Mouse (Mus musculus): ENCODE data around the gene Mapk7. TPM values are rescaled to one million over a fixed set of nuclear protein-coding genes. Genes with fewer than 3 reads are reported as not detected.

Mapk7 gene
- total RNA-seq, 2 experiments from 2014 or later = 41.2 to 41.8 TPM

DNA sequence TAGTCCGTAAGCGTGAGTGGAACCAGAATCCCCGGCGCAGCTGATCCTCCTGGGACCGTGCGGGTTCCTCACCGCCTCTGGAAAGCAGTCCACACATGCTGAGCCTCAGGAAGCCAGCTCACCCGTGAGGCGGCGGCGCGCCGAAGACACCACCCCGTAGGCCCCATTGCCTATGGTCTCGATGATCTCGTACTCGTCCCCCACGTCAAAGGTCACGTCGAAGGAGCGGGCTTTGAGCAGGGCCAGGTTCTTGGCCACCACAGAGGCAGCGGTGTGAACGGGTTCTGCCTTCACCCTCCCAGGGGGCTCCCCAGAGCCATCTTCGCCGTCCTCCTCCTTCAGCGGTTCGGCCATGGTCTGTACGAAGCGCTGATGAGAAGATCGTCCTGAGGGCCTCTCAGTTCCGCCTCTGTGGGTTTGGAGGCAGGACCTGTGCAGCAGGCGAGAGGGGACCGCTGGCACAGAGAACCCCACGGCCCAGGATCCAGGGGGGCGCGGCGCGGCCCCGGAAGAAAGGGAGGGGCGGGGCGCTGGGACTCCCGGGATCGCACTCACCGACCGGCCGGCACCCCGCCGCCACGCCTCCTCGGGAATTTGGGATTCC is 579 bp downstream of the Mapk7 start:
- intact Hi-C loops (cut with DNase I) = loop anchor here (5.0 kb wide), 1 partner anchor 41 kb away; the partner anchor contains the start of gene Rnf112
- peak in 1 of 2 experiments; percentile 57 for DNase-seq (ENCODE audit: extremely low spot score in 1 of 2, low spot score in 2 of 2)

DNA sequence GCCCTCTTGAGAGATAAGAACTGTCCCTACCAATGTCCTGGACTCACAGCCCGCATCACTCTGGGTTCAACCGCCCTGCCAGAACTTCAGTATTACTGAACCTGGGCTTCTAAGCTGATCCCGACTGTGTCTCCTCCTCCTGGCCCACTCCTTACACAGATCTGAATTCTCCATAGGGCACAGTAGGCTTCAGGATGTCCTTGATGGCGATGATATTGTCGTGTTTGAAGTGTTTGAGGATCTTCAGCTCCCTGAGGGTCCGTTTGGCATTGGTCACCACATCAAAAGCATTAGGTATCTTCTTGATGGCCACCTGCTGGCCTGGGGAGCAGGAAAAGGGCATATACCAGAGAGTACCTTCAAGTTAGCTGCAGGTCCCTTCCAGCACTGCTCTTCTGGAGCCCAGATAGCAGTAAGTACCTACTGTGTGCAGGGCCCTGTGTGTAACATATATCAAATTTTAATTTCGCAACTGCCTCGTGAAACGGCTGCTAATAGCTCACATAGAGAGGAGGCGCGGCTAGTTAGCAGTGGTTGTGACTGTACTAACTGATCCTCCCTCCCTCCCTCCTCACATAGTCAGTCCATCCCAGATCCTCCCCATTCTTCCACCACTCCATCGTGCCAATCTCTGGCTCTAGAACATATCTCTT is 1.3 kb downstream of the Mapk7 start:
- DNase-seq (ENCODE audit: extremely low spot score in 1 of 2, low spot score in 2 of 2) = no peak
- intact Hi-C loops (cut with DNase I) = loop anchor here (5.0 kb wide), 1 partner anchor 41 kb away; the partner anchor contains the start of gene Rnf112

GRCm38 (mm10) chr11:61490944-61491520 is 3.2 kb downstream of the Mapk7 start:
- no peak for DNase-seq (ENCODE audit: extremely low spot score in 1 of 2, low spot score in 2 of 2)
- intact Hi-C loops (cut with DNase I) = loop anchor here (5.0 kb wide), 1 partner anchor 39 kb away; the partner anchor contains the start of gene Rnf112

GRCm38 (mm10) chr11:61489874-61490273 is 4.3 kb downstream of the Mapk7 start:
- DNase-seq (ENCODE audit: extremely low spot score in 1 of 2, low spot score in 2 of 2) = no peak
- intact Hi-C loops (cut with DNase I) = loop anchor here (5.0 kb wide), 1 partner anchor 38 kb away; the partner anchor contains the start of gene Rnf112

- DNase-seq (ENCODE audit: extremely low spot score in 1 of 2, low spot score in 2 of 2) = no peak
- intact Hi-C loops (cut with DNase I) = no loop called here
These were observed 5.1 kb downstream of the Mapk7 start for GRCm38 (mm10) chr11:61489085-61489484.

GRCm38 (mm10) chr11:61487936-61488335 is 6.3 kb downstream of the Mapk7 start:
- no peak for DNase-seq (ENCODE audit: extremely low spot score in 1 of 2, low spot score in 2 of 2)
- intact Hi-C loops (cut with DNase I) = no loop called here

GRCm38 (mm10) chr11:61487401-61487800 is 6.8 kb downstream of the Mapk7 start:
- peak in 1 of 2 experiments; percentile 84 for DNase-seq (ENCODE audit: extremely low spot score in 1 of 2, low spot score in 2 of 2)
- intact Hi-C loops (cut with DNase I) = no loop called here

- no peak for DNase-seq (ENCODE audit: extremely low spot score in 1 of 2, low spot score in 2 of 2)
- intact Hi-C loops (cut with DNase I) = no loop called here
These were observed 7.6 kb downstream of the Mapk7 start for GRCm38 (mm10) chr11:61486458-61487219.

GRCm38 (mm10) chr11:61485541-61486457 is 8.4 kb downstream of the Mapk7 start:
- no peak for DNase-seq (ENCODE audit: extremely low spot score in 1 of 2, low spot score in 2 of 2)
- intact Hi-C loops (cut with DNase I) = no loop called here

- peak; percentile 48 to 77 for DNase-seq (ENCODE audit: extremely low spot score in 1 of 2, low spot score in 2 of 2)
- intact Hi-C loops (cut with DNase I) = no loop called here
These were observed 9.3 kb downstream of the Mapk7 start, which contains the start of gene Mfap4 for GRCm38 (mm10) chr11:61484613-61485540. Gene Mfap4 (plus strand): TSS chr11:61485431.

DNA sequence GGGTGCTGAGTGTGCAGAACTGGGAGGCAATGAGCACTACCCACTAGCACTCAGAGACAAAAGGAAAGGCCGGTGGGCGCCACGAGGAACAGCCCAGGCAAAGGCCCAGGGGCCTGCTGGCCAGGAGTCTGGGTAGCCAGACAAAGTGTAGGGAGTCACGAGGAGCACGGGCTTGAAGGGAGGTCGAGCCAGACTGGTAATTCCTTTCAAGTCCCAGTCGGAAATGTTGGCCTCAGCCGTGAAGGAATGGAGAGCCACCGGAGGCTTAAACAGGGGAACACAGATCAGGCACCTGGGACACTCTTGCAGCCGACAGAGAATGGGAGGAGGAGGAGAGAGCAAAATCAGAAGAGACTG is 10.0 kb downstream of the Mapk7 start:
- no peak for DNase-seq (ENCODE audit: extremely low spot score in 1 of 2, low spot score in 2 of 2)
- intact Hi-C loops (cut with DNase I) = no loop called here

DNA sequence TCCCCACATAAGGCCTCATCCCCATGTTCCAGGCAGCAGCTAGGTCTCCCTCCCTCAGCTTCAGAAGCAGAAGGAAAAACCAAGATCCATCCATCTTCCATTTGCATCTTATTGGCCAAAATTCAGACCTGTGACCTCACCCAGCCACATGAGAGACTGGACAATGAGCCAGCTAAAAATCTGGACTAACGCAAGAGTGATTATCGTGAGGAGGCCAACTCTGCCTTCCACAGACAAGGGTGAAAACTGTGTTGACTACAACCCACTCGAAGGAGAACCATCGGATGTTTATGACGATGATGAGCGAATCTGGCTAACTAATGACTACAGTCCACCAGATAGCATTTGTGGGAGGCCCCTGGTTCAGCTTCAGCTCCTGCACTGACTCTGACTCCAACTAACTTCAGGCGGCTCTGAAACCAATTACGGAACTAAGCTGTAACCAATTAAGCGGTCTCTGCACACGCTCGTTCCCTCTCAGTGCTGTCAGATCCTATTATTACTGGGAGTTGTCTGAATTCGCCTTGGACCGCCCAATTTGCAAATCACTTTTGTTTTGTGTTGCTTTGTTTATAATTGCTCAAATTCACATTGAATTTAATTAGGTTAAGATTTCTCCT is 10.9 kb downstream of the Mapk7 start:
- DNase-seq (ENCODE audit: extremely low spot score in 1 of 2, low spot score in 2 of 2) = no peak

GRCm38 (mm10) chr11:61481239-61482090 is 12.7 kb downstream of the Mapk7 start:
- intact Hi-C loops (cut with DNase I) = no loop called here
- no peak for DNase-seq (ENCODE audit: extremely low spot score in 1 of 2, low spot score in 2 of 2)

More for the DNA sequence above, 10.9 kb downstream of the Mapk7 start:
- intact Hi-C loops (cut with DNase I) = no loop called here

GRCm38 (mm10) chr11:61478788-61479187 is 15.4 kb downstream of the Mapk7 start:
- intact Hi-C loops (cut with DNase I) = no loop called here
- DNase-seq (ENCODE audit: extremely low spot score in 1 of 2, low spot score in 2 of 2) = no peak

DNA sequence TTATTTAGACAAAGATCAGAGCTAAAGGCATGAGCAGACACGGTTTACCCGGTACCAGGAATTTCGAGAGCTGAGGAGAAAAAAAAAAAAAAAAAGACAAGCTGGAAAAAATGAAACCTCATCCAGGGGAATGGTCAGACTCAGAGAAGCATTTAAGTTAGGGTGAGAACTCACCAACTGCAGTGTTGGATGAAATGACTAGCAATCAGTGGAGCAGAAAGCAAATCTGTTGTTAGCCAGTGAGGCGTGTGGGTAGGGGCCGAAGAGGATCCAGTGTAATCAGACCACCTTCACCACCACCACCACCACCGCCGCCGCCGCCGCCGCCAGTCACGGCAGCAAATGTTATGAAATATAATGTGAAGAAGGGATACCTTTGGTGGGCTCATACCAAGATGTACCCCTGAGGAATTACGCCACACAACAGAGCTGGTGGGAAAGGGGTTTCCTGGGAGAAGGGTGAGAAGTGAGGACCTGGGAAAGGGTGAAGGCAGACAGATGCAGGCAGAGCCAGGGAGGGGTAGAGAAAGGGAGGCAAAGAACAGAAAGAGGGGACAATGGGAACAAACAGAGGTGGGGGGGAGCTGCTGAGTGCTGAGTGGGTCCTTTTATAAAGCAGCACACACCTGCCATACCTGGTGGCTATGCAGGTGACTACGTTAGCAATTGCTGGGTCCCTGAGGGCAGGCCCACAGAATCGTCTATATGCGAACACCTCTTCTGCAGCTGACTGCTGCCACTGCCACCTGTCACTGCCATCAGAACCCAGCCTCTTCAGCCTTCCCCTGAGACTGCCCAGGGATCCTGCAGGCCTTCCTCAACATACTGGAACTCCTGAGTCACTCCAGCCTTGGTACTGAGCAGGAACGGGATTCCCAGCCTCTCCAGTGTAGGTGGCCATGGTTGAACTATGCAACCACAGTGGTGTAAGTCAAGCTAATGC is 16.4 kb downstream of the Mapk7 start:
- intact Hi-C loops (cut with DNase I) = no loop called here

More for the DNA sequence above, 16.4 kb downstream of the Mapk7 start:
- no peak for DNase-seq (ENCODE audit: extremely low spot score in 1 of 2, low spot score in 2 of 2)
